Mouse (Mus musculus): ENCODE data around the gene Pigc.

DNA sequence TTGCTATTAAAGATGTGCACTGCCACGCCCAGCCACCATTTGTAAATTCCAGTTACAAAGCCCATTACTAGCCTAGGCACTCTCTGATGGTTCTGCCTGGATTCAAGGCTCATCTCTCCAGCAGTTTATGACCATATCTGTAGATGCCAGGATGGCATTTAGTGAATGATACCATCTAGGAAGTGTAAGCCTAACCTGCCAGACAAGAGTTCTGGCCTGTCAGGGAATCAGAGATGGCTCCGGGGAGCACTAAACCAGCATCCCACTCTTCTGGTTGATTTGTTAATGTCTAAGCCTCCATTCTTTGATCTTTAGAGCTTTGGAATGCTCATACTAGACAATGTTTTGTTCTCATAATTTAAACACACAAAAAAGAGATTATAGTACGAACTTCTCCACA, 44.7 kb upstream of the Pigc start:
- no peak for TF ChIP-seq CTCF (IDR thresholded peaks at IDR 0.05; ENCODE audit: control insufficient read depth, insufficient read depth, low read length)
- no peak for TF ChIP-seq POLR2A (IDR thresholded peaks at IDR 0.05; ENCODE audit: borderline replicate concordance, control insufficient read depth, low read depth, low read length)

Data from bone marrow, adult 2 months (tissue).